Mouse (Mus musculus): ENCODE data around the gene Spon1. TPM values are rescaled to one million over a fixed set of nuclear protein-coding genes. Genes with fewer than 3 reads are reported as not detected.

Gene Spon1
- total and polyA plus RNA-seq, 3 experiments, result not detected

DNA sequence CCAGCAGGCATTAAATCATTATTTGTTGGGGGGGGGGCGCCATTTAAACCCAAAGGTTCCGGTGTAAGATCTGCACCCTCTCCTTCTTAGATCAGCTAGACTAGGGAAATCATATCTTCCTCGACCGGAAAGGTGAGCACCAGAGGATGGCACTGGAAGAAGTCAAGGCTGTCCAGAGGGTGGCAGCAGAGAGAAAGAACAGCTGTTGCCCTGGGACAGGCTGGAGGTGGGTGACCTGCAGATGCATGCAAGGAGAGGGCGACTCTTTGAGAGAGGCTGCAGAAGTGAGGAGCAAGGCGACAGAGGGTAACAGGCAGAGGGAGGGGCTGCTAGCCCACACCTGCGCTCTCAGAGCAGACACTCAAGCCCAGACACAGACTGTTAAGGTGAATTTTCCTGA is 8.2 kb downstream of the Spon1 start (continued):
- no peak for TF ChIP-seq E2F4 (IDR thresholded peaks at IDR 0.05; ENCODE audit: insufficient replicate concordance, low read depth, low read length)
- TF ChIP-seq MXI1 (IDR thresholded peaks at IDR 0.05; ENCODE audit: low read depth, low read length), result no peak
- no peak for TF ChIP-seq ZC3H11A (IDR thresholded peaks at IDR 0.05; ENCODE audit: low read depth, low read length)
- no peak for TF ChIP-seq MAFK (IDR thresholded peaks at IDR 0.05; ENCODE audit: insufficient replicate concordance, low read length)
- TF ChIP-seq GABPA (IDR thresholded peaks at IDR 0.05; ENCODE audit: insufficient replicate concordance, low read depth, low read length), result no peak
- no peak for TF ChIP-seq JUND (conservative IDR thresholded peaks at IDR 0.05; ENCODE audit: low read depth, low read length)
- no peak for TF ChIP-seq TBP (conservative IDR thresholded peaks at IDR 0.05; ENCODE audit: low read depth, low read length)
- TF ChIP-seq NELFE (IDR thresholded peaks at IDR 0.05; ENCODE audit: low read depth, low read length), result no peak
- TF ChIP-seq CTCF (conservative IDR thresholded peaks at IDR 0.05 in 1 of 2, IDR thresholded peaks at IDR 0.05 in 1 of 2; ENCODE audit: low read depth in 2 of 2, low read length in 2 of 2), result peak; percentile 14 to 83; a peak in 2 of 4 replicates
- no peak for TF ChIP-seq POLR2A (IDR thresholded peaks at IDR 0.05; ENCODE audit: low read depth, low read length)

- no peak for TF ChIP-seq SMC3 (IDR thresholded peaks at IDR 0.05; ENCODE audit: low read depth, low read length)
- no peak for TF ChIP-seq POLR2A (IDR thresholded peaks at IDR 0.05; ENCODE audit: low read depth, low read length)
- no peak for TF ChIP-seq TBP (conservative IDR thresholded peaks at IDR 0.05; ENCODE audit: low read depth, low read length)
- in situ Hi-C loops (cut with MboI; ENCODE audit: low pct_ligation_motif_present, low pct_unique_long_range_greater_than_20kb, low sequenced_read_pairs) (loop anchor here (5.0 kb wide), 1 partner anchor 242 kb away; no protein-coding TSS in a partner anchor), dilution Hi-C loops (cut with MboI; ENCODE audit: extremely low pct_ligation_motif_present, extremely low pct_unique_long_range_greater_than_20kb, low sequenced_read_pairs) (no loop called here)
- H3K36me3 ChIP-seq (replicated peaks in 1 of 2; ENCODE audit: control insufficient read depth in 1 of 2, insufficient read depth in 1 of 2, low read length in 1 of 2), result no peaks in the 10 kb centered on the region
- H3K4me2 ChIP-seq (ENCODE audit: insufficient read depth, low read depth, poor library complexity, severe bottlenecking), result no peak overlapping the region
- H3K27me3 ChIP-seq (replicated peaks), result peaks cover under 1% of the 10 kb centered on the region
- peaks cover 0 to 7% of the 10 kb centered on the region in 2 experiments; a peak in 2 of 4 replicates for H3K4me1 ChIP-seq (ENCODE audit: control insufficient read depth in 1 of 2, insufficient read depth in 2 of 2)
- H3K9ac ChIP-seq (ENCODE audit: insufficient read depth, low read depth), result no peak overlapping the region
- H3K79me2 ChIP-seq (replicated peaks; ENCODE audit: control insufficient read depth, extremely low read depth, insufficient read depth, poor library complexity, severe bottlenecking), result no peaks in the 10 kb centered on the region
- peaks cover 5% of the 10 kb centered on the region for H3K9me3 ChIP-seq (replicated peaks; ENCODE audit: low read length)
- no peak for DNase-seq (ENCODE audit: extremely low read depth)
- no peak overlapping the region for H3K27ac ChIP-seq (ENCODE audit: insufficient read depth, low read depth)
- H3K4me3 ChIP-seq (replicated peaks in 1 of 3; ENCODE audit: low read depth in 2 of 3, low read length in 2 of 3, poor library complexity in 1 of 3), result no peak overlapping the region
Measured at GRCm38 (mm10) chr7:113774906-113775305, 9.1 kb downstream of the Spon1 start.

- H3K79me2 ChIP-seq (replicated peaks; ENCODE audit: control insufficient read depth, extremely low read depth, insufficient read depth, poor library complexity, severe bottlenecking), result no peaks in the 10 kb centered on the region
- no peak overlapping the region for H3K4me3 ChIP-seq (replicated peaks in 1 of 3; ENCODE audit: low read depth in 2 of 3, low read length in 2 of 3, poor library complexity in 1 of 3)
- no peak overlapping the region for H3K27ac ChIP-seq (ENCODE audit: insufficient read depth, low read depth)
- H3K27me3 ChIP-seq (replicated peaks), result no peaks in the 10 kb centered on the region
- dilution Hi-C loops (cut with MboI; ENCODE audit: extremely low pct_ligation_motif_present, extremely low pct_unique_long_range_greater_than_20kb, low sequenced_read_pairs), result no loop called here
- H3K4me2 ChIP-seq (ENCODE audit: insufficient read depth, low read depth, poor library complexity, severe bottlenecking), result 0 out of 2 replicates have a peak overlapping the region, but pooled peaks have one; percentile 19
- TF ChIP-seq JUND (conservative IDR thresholded peaks at IDR 0.05; ENCODE audit: low read depth, low read length) (no peak), NELFE (IDR thresholded peaks at IDR 0.05; ENCODE audit: low read depth, low read length) (no peak), CHD2 (IDR thresholded peaks at IDR 0.05; ENCODE audit: low read length) (no peak), ZNF384 (IDR thresholded peaks at IDR 0.05; ENCODE audit: low read depth, low read length) (no peak), SMC3 (IDR thresholded peaks at IDR 0.05; ENCODE audit: low read depth, low read length) (no peak), RAD21 (IDR thresholded peaks at IDR 0.05; ENCODE audit: low read depth, low read length) (no peak), CTCF (conservative IDR thresholded peaks at IDR 0.05 in 1 of 2, IDR thresholded peaks at IDR 0.05 in 1 of 2; ENCODE audit: low read depth in 2 of 2, low read length in 2 of 2) (no peak), MYC (IDR thresholded peaks at IDR 0.05; ENCODE audit: low read depth, low read length) (no peak), CHD1 (IDR thresholded peaks at IDR 0.05; ENCODE audit: low read depth, low read length) (no peak), BHLHE40 (IDR thresholded peaks at IDR 0.05; ENCODE audit: low read depth, low read length) (no peak), TBP (conservative IDR thresholded peaks at IDR 0.05; ENCODE audit: low read depth, low read length) (no peak), JUN (IDR thresholded peaks at IDR 0.05; ENCODE audit: insufficient read depth, low read depth, low read length) (no peak), MAZ (IDR thresholded peaks at IDR 0.05; ENCODE audit: low read depth, low read length) (no peak), ZKSCAN1 (IDR thresholded peaks at IDR 0.05; ENCODE audit: borderline replicate concordance, low read depth, low read length) (no peak), MEF2A (IDR thresholded peaks at IDR 0.05; ENCODE audit: borderline replicate concordance, low read depth, low read length) (no peak), USF2 (conservative IDR thresholded peaks at IDR 0.05; ENCODE audit: low read depth, low read length) (no peak), ZC3H11A (IDR thresholded peaks at IDR 0.05; ENCODE audit: low read depth, low read length) (no peak), MXI1 (IDR thresholded peaks at IDR 0.05; ENCODE audit: low read depth, low read length) (no peak), TCF12 (IDR thresholded peaks at IDR 0.05; ENCODE audit: low read depth, low read length) (no peak), ZMIZ1 (IDR thresholded peaks at IDR 0.05; ENCODE audit: low read depth, low read length) (no peak)
- DNase-seq (ENCODE audit: extremely low read depth), result no peak
- H3K9me3 ChIP-seq (replicated peaks; ENCODE audit: low read length), result no peaks in the 10 kb centered on the region
- no peaks in the 10 kb centered on the region for H3K36me3 ChIP-seq (replicated peaks in 1 of 2; ENCODE audit: control insufficient read depth in 1 of 2, insufficient read depth in 1 of 2, low read length in 1 of 2)
- no peak overlapping the region for H3K9ac ChIP-seq (ENCODE audit: insufficient read depth, low read depth)
- in situ Hi-C loops (cut with MboI; ENCODE audit: low pct_ligation_motif_present, low pct_unique_long_range_greater_than_20kb, low sequenced_read_pairs), result loop anchor here (5.0 kb wide), 1 partner anchor 239 kb away; no protein-coding TSS in a partner anchor
- peaks cover 0 to 4% of the 10 kb centered on the region in 2 experiments; a peak in 2 of 4 replicates for H3K4me1 ChIP-seq (ENCODE audit: control insufficient read depth in 1 of 2, insufficient read depth in 2 of 2)
Measured at GRCm38 (mm10) chr7:113778546-113778945, 12.7 kb downstream of the Spon1 start.
